Mouse (Mus musculus) embryo, embryonic 9.5 days (tissue): Measurements from ENCODE around the gene Zdhhc4.

ENCODE experiments used
- DNase-seq: peaks from one replicate; pipeline ENCODE4 v3.0.0-alpha.2; 2017; ENCODE audit errors: extremely low spot score

Gene Zdhhc4

DNA sequence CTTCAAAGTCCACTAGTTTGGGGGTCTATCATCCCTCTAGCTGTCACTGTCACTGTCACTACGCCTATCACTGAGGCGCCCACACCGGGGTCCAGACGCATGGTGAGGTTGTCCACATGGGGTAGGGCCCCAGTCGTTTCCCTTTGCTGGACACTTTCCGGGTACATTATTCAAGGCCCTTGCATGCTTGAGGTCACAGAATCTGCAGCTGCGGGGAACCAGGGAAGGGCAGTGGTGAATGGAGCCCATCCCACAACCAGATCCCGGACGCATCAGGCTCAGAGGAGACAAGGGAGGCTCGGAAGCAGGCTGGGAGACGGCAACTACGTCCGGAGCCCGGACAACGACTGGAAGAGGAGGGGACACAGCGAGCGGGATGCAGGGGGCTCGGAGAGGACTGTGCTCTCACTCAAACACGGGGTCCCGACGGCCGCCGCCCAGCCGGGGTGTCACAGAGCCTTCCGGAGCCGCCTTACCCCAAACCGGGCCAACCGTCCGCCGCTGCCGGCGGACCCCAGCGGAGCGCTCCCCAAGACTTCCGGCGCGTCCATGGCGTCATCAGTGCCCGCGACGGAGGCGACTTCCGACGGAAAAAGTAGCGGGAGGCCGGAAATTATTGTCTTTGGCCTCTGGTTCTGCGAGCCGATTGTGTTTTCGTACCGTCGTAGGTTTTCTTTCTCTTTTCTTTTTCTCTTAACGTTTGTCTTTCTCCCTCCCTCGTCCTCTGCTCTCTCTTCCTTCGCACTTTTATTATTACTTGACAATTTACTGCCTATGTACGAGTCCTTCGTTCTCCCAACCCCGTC is at the start of gene Zdhhc4:
Gene Zdhhc4 (minus strand): TSS at position 567 of the 806 bp plus-strand sequence.
- DNase-seq: peak; percentile 88

DNA sequence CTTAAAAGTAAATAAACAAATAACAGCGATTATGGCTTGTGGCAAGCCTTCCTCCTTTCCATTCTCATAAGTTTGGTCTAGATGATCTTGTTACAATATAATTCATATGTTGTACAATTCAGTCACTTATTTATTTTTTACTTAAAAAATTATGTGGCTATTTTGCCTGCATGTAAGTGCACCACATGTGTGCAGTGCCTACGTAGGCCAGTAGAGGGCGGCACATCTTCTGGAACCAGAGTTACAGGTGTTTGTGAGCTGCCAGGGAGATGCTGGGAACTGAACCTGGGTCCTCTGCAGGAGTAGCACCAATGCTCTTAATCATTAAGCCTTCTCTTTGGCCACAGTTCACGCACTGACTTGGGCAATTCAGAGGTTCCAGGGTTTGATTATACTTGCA is 47.1 kb upstream of the Zdhhc4 start:
- DNase-seq: no peak

DNA sequence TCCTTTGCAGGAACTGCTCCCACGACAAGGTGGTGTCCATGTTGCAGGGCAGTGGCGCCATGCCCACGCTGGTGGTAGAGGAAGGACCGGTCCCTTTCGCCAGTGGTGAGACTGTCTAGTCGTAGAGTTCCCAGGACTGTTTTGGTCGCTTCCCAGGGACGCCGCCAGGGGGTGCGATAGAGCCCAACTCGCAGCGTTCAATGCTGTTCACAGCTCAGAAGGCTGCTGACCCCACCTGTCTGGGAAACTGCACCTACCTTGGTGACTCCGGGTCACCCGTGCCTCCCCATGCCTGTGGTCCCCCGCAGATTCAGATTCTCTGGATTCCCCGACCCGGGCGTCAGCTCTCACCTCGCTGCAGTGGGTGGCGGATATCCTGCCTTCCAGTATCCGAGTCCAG is 46.2 kb upstream of the Zdhhc4 start:
- peak; percentile 70 for DNase-seq

DNA sequence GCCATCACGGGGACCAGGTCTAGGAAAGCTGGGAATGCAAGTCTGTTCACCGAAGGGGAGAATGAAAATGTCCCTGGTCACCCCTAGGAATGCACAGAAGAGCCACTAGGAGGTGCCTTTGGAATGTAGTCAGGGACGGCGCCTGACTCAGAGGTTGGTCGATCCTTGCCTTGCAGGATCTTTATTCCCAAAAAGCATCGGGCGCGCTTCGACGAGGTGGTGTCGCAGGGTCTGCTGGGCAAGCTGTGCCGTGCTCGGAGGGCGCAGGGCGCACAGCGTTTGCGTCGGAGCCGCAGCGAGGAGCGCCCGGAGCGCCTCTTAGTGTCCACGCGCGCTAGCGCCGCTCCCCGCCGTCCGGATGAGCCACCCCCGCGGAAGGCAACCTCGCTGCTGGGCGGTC is 43.8 kb upstream of the Zdhhc4 start:
- DNase-seq: peak; percentile 37

DNA sequence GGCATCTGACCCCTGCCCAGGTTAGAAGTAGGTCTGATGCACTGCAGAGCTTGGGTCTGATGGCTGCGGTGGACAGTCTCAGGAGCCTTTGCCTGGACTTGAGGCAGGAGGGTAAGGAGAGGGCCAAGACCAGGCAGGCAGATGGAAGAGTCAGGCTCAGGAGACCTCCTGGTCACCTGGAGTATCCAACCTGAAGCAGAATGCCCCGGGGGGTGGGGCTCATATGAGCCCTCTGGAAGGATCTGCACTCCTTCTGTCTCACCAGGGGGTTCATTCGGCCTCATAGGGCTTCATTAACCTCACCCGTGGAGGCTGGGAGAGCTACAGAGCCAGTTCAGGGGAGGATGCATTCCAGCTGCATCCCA is 42.1 kb upstream of the Zdhhc4 start:
- DNase-seq: no peak

DNA sequence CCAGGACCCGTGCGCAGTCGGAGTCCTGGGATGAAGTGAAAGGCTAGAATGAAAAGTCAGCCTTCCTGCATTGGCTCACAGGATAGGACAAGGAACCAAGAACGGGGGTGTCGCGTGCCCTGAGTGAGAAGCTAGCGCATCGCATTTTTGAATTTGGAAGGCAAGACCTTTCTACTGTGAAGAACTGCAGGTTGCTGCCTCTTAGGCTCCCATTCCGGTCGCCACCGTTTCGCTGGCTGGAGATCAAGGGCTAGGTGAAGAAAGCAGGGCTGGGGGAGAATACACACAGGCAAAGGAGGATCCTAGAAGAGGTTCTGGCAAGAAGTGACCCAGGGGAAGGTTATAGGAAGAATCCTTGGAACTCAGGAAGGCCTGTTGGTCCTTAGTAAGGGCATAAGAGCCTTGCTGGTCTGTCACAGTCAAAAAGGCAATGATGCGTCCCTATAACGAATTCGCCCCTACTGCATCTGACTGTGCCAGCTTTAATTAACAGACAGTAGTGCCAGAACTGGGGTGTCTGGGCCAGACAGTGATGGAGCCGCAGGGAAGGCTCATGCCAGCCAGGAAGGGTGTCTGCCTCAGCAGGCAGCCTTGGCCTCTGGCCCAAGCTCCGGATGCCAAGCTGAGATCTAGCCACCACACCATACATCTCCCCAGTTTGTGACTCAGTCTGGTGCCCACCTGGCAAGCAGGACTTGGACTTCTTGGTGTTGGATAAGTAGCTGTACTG is 41.5 kb upstream of the Zdhhc4 start:
- no peak for DNase-seq

DNA sequence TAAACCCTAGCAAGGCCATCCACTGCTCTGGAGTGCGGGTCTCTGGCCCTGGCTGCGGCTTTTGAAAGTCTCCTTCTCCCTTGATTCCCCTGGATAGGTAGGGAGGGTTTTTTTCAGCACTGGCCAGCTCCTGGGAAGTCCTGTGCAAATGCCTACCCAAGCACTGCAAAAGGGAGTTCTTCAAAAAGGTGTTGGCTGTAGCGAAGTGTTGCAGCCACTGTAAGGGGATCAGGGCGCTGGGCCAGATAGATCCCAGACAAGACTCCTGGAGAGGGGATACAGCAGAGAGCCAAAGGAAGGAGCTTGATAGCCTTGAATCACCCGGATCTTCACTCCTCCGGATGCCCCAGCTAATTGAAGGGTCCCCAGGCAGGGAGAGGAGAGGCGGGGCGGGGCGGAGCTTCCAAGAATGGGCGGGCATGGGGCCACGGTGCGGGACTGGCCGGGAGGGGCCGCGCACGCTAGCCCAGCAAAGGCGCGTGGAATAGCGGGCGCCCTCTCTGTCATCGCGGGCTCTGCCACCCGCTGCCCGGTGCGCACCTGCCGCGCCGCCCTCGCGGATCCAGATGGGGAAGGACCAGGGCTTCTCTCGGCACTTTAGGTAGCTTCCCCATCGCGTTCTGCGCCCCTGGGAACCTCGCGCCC is 40.7 kb upstream of the Zdhhc4 start:
- peak; percentile 15 for DNase-seq

DNA sequence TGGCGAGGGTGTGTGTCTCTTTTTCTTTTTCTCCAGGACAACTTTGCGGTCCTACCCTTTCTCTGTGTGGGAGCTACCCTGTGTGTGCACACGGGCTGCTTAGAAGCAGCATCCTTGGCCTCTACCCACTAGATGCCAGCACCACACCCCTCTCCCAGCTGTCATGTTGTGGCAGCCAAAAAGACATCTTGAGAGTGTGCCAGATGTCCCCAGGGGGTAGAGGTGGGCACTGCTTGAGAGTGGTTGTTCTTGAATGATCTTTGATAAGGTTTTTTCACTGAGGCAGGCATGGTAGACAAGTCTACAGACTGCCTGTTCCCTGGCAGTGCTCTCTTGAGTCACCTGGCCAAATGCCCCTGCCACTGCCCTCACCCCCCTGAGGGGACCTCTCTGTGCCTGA is 38.9 kb upstream of the Zdhhc4 start:
- no peak for DNase-seq

DNA sequence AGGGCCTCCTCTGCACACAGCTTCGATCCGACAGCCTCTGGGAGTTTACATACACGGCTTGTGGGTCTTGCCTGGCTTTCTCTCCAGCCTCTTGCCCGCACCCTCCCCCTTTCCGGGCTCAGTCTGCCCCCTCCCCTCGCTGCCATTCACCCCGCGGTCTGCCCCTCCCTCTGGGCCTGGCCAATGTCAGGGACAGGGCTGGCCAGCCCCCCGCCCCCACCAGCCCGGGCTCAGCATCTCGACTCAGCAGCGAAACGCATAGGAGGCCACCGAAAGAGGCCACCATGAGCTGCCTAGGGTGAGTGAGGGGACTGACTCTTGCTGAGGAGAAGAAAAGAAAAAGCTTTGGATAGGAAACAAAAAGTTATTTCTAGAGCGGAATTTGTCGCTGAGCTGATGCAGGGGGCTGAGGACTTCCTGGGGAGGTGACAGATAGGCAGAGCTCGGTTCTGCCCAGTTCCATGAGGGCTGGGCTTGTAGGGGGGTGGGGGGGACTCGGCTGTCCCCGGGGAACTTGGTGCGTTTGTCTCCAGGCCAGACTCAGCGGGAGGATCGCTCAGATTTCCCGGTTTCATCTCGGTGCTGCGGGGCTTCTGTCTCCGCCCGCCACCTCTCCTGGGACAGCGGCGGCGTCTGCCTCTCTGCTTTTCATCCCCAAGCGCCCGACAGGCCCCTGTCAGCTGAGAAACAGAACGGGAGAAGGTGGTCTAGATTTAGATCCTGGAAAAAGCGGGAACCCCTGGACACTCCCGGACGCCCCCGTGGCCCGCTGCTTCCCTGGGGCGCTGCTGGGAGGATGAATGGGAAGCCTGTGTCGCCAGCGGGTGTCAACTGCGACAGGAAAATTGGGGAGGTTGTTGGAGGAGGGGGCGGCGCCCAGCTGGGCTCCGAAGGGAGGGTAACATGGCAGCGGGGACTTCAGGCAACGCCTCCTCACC is 34.9 kb upstream of the Zdhhc4 start:
- peak; percentile 80 for DNase-seq

DNA sequence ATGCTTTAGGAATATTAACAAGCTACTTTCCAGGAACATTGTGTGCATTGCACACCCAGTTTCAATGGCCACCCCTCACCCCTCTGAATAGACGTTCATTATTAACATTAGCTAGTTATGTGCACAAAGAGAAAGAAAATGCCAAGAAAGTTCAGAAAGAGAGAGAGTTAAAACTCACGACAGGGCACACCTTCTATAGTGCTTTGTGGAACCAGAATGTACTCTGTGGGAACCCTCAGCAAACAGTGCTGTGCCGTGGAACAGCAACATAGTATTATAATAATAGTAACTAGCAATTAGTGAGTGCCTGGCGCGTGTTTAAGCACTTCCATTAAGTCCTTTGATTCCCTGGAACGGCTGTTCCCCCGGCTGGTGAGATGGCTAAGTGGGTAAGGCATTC is 32.4 kb upstream of the Zdhhc4 start:
- DNase-seq: no peak

DNA sequence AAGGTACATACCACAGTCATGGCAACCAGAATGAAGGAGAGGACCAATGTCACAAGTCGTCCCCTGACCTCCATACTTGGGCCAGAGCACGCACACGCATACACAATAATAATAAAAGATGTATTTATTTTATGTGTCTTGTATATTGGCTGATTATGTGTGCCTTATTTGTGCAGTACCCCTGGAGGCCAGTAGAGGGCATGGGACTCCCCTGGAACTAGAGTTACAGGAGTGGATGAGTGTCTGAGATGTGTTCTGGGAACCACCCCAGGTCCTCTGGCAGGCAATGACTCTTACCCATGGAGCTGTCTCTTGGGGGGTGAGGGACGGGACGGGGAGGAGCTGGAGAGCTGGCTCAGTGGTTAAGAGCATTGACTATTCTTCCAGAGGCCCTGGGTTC is 30.9 kb upstream of the Zdhhc4 start:
- no peak for DNase-seq

DNA sequence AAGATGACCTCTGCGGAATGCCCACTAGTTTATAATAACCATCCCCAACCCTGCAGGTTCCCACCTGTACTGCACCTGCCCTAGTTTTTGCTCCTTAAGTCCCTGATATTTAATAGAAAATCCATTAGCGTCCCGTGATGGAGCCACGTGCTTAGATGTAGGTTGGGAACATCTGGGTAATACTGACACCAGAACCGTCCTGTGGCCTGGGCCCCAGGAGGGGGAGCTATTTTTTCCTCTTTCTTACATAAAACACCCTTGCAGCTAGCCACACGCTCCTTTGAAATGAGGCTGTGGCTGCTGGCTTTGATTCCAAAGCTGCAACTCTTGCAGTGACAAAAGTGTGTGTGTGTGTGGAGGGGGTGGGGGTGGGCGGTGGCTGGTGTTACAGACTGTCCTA is 30.2 kb upstream of the Zdhhc4 start:
- no peak for DNase-seq

DNA sequence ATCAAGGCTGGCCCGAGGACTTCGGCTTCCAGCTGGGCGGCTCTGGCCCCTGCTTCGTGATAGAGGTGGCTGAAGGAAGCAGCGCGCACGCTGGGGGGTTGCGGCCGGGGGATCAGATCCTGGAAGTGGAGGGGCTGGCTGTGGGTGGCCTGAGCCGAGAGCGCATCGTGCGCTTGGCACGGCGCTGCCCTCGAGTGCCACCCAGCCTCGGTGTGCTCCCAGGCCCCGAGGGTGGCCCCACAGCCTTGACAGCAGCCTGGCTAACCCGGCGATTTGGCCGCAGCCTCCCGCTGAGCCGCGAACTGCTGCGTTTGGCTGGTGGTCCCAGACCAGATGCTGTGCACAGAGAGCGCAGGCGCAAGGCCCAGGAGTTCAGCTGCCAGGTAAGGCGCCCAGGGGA is 28.5 kb upstream of the Zdhhc4 start:
- peak; percentile 14 for DNase-seq

DNA sequence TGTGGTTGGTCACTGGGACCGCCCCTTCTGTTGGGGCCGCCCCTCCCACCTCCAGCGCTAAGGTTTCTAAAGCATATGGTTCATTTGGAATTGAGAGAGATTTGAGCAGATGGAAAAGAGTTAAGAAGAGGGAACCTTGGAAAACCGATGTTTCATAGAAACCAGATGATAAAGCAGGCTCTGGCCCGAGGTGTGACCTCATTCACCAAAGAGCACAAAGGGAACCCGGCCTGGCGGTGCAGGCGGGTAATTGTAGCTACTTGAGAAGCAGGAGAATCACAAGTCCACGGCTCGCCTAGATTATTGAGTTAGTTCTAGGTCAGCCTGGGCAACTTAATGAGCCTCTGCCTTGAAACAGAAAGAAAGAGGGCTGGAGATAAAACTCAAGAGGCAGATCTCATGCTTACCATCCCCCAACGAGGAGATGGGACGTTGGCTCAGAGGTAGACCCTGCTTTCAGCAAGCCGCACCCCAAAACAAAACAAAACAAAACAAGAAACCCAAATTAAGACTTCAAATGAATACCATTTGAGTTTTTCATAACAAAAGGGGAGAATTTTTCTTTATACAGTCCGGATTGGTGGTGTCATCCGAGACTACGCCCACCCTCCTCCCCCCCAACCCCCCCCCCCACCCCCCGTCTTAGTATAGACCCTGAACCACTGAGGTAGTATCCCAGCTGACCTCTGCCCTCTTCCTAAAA is 27.8 kb upstream of the Zdhhc4 start, which contains the start of gene Grid2ip:
Gene Grid2ip (plus strand): TSS at position 653 of the 703 bp plus-strand sequence.
- DNase-seq: peak; percentile 44

DNA sequence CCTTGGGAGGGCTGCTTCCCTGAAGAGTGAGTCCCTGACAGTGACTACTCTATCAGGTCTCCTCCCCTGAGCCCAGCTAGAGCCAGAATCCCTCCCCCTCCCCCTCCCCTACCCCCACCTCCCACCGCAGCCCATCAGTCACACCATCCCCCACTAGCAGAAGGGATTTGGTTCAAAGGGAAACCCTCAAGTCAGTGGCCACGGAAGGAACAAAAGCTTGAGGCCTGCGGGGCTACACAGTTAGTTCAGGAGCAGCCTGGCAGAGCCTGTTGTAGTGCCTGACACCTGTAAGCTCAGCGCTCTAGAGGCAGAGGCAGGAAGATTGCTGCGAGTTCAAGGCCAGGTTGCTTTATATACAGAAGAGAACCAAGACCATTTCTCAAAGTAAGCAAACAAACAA is 27.0 kb upstream of the Zdhhc4 start:
- DNase-seq: no peak

DNA sequence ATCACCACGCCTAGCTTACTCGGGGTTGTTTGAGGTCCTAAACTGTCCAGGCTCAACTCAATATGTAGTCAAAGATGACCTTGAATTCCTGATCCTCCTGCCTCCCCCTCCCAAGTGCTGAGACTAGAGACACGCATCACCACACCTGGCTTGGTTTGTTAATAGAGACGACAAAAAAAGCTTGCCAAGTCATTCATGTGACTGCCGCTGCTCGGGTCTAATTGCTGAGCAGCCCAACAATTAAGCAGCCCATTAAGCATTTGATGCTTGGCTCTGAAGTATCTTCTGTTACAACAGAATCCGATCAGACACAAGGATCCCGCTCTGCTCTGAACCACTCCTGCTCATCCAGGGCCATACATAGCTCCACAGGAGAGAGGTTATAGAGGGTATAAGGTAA is 17.3 kb upstream of the Zdhhc4 start:
- no peak for DNase-seq

DNA sequence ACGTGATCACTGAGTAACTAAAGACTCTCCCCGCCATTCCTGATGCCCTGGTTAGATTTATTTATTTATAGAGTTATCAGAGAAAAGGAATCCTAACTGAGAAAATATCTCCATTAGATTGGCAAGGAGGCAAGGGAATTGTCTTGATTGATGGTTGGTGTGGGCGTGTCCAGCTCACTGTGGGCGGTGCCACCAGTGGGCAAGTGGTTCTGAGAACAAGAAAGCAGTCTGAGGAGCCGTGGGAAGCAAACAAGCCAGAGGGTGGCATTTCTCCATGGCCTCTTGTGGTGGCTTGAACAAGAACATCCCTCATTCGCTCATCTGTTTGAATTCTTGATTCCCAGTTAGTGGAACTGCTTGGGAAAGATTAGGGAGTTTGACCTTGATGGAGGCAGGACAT is 10.5 kb upstream of the Zdhhc4 start:
- no peak for DNase-seq

DNA sequence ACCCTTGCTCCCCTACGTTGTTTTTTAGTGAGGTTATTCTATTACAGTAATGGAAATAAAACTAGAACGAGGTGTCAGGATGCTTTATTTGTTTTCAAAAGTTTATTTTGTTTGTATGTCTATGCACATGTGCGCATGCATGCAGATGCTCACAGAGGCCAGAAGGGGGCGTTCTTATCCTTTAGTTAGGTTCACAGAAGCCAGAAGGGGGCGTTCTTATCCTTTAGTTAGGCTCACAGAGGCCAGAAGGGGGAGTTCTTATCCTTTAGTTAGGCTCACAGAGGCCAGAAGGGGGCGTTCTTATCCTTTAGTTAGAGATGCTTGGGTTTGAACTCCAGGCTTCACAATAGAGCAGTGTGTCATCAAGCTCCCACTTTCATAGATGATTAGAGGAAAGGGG is 7.5 kb upstream of the Zdhhc4 start:
- no peak for DNase-seq

DNA sequence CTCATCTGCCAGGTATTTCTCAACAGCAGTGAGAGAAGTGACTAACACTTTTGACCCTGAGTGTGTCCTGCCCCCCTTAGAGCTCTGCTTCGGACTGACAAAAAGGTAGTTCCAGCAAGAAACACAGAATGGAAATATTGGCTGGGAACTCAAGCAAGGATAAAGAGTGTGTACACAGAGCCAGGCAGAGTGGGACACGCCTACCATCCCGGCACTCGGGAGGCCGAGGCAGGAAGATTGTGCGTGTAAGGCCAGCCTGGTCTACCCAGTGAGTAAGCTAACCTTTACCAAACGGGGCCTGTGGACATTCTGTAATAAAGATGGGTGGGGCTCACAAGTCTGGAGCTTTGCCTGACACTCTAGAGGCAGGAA is 6.0 kb upstream of the Zdhhc4 start:
- DNase-seq: no peak

DNA sequence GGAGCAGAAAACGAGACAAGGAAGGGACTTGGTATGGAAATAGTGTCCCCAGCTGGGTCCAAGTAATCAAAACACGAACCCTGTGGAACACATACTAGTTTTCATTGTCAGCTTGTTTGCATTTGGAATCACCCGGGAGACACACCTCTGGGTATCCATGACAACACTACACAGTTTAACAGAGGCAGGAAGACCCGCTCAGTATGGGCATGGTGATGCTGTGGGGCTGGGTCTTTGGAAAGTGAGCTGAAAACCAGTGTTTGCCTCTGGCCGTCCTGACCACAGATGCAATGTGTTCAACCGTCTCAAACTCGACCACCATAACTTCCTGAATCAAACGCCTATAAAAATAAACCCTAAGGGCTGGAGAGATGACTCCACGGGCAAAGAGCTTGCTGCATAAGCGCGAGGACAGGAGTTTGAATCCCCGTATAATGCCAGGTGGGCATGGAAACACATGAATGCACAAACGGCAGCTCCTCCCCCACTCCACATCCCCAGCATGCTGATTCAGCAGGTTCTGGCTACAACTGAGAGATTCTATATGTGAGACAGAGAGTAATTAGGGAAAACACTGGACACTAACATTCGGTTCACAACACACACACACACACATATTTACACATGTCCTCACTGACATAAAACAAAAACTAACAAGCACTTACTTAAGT is 5.5 kb upstream of the Zdhhc4 start:
- no peak for DNase-seq

DNA sequence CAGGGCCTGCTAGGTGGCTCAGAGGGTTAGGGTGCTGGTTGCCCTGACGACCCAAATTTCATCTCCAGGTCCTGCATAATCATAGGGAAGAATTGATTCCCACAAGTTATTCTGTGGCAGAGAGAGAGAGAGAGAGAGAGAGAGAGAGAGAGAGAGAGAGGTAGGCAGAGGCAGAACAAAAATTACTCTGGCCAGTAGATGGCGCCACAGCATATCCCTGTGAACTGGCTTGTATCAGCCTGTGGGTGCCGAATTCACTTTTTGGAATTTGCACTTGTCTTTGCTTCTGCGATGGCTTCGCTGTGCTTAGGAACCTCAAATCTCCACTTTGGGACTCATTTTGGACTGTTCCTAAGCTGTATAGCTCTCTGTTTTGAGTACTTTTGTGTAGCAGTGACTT is 4.8 kb upstream of the Zdhhc4 start:
- peak; percentile 59 for DNase-seq
